Comparison of ENCODE assay signal across 8 mouse cellular contexts in the genomic region with DNA sequence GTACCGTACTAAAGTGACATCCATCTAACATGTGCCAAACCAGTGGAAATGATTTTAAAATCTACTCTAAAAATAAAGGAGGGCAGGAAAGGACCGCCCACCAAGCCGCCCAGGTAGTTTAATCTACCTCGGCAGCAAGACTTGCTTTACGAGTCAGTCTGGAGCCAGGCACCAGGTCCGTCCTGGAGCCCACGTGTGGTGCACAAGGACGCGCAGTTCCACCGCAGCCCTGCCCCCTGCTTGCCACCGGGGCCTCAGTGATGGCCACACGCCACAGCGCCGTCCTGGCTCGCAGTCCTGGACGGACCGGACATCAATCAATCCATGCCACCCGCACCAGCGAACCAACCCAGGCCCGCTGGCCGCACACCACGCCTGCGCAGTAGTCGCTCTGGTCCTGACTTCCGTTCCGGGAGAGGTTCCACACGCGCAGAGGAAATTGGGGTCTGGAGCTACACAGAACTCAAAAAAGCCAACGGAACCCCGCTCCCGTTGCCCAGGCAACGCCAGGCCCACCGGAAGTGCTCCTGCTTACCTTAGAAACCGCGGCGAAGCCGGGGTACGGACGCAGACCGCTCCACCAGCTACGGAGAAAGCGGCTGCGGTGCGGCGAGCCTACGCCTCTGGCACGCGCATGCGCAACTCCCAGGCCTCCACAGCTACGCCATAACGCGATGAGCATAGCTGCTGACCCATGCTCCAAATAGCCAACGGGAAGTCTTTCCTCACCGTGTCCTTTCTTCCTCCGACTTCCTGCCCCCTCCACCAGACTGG. TPM values are rescaled to one million over a fixed set of nuclear protein-coding genes. Genes with fewer than 3 reads are reported as not detected.
DNase-seq lines count a peak whose midpoint lies in the region; ATAC-seq lines count a peak whose summit lies in the region.

A gene (minus strand): TSS at position 625 of the 774 bp plus-strand sequence.

- under 1% methylated on average over 55 of the region's 55 CpGs for WGBS in intestine, embryonic 16.5 days
- 2% methylated on average over 55 of the region's 55 CpGs for WGBS in midbrain, embryonic 10.5 days

- H3K4me3 ChIP-seq in intestine, embryonic 16.5 days (ENCODE audit: low read length) = peak within 1 kb of the TSS; percentile 71
- peak within 1 kb of the TSS; percentile 57 for H3K4me3 ChIP-seq in midbrain, embryonic 10.5 days

- peak; percentile 96 for DNase-seq in adrenal gland, postnatal 10 days
- peak; percentile 93 for DNase-seq in embryo, embryonic 9.5 days (ENCODE audit: extremely low spot score)
- DNase-seq in gastrocnemius, postnatal 4 days (ENCODE audit: low spot score in 2 of 2) = peak; percentile 79 to 92
- peak; percentile 95 to 96 for DNase-seq in left cerebral cortex, postnatal 36 days (ENCODE audit: low spot score in 2 of 2)
- DNase-seq in midbrain, embryonic 10.5 days (ENCODE audit: low spot score) = peak; percentile 93
- peak; percentile 93 to 94 for DNase-seq in right cerebral cortex, postnatal 36 days (ENCODE audit: low spot score in 2 of 2)
- DNase-seq in urinary bladder, postnatal 4 days (ENCODE audit: low spot score in 2 of 2) = peak; percentile 86 to 90

- H3K4me2 ChIP-seq in intestine, embryonic 16.5 days (ENCODE audit: low read depth, low read length) = peak within 1 kb of the TSS; percentile 89

- H3K27ac ChIP-seq in intestine, embryonic 16.5 days (ENCODE audit: low read length) = peak within 1 kb of the TSS; percentile 95
- H3K27ac ChIP-seq in midbrain, embryonic 10.5 days (replicated peaks) = peak within 1 kb of the TSS; percentile 88

- peak; percentile 92 for ATAC-seq in intestine, embryonic 16.5 days

- H3K4me1 ChIP-seq in intestine, embryonic 16.5 days (ENCODE audit: control insufficient read depth, insufficient read depth, low read length) = peaks cover 8% of the 10 kb centered on the region; the same call in 1 of the 2 replicates
- peaks cover 36% of the 10 kb centered on the region for H3K4me1 ChIP-seq in midbrain, embryonic 10.5 days

- H3K27me3 ChIP-seq in intestine, embryonic 16.5 days (replicated peaks; ENCODE audit: control insufficient read depth, insufficient read depth, low read length) = no peaks in the 10 kb centered on the region
- peaks cover 6% of the 10 kb centered on the region for H3K27me3 ChIP-seq in midbrain, embryonic 10.5 days (ENCODE audit: low read depth, poor library complexity, severe bottlenecking)

- H3K9me3 ChIP-seq in intestine, embryonic 16.5 days (ENCODE audit: control insufficient read depth, low read length) = no peaks in the 10 kb centered on the region
- H3K9me3 ChIP-seq in midbrain, embryonic 10.5 days (replicated peaks) = no peaks in the 10 kb centered on the region

- peak within 1 kb of the TSS; percentile 86 for H3K9ac ChIP-seq in intestine, embryonic 16.5 days (ENCODE audit: low read depth, low read length)

- intact Hi-C loops in left cerebral cortex, postnatal 36 days (cut with DNase I) = loop anchor here (10.0 kb wide), 1 partner anchor 181 kb away; no protein-coding TSS in a partner anchor

- no peaks in the 10 kb centered on the region for H3K36me3 ChIP-seq in intestine, embryonic 16.5 days (ENCODE audit: control insufficient read depth, insufficient read depth, low read length)
- H3K36me3 ChIP-seq in midbrain, embryonic 10.5 days = peaks cover 3% of the 10 kb centered on the region

RNA-seq across cellular contexts. Expression of the gene that starts here (rescaled TPM):
- total RNA-seq in adrenal gland, postnatal 10 days (2021) = 1 to 10 TPM; 8.6 to 8.8 TPM
- total RNA-seq in gastrocnemius, postnatal 4 days (2021) = 1 to 10 TPM; 2.4 to 3.7 TPM
- 8.3 and 9.7 TPM in 2 replicates for polyA plus RNA-seq in intestine, embryonic 16.5 days (2015; fragmentation: Nextera tagmentation; extraction: Ambion mirVana)
- total RNA-seq in left cerebral cortex, postnatal 36 days (2021) = 10 to 100 TPM in 1 of 2 experiments, 1 to 10 TPM in 1; 8.9 to 11.9 TPM
- 13.0 and 14.5 TPM in 2 replicates for polyA plus RNA-seq in midbrain, embryonic 10.5 days (2016; fragmentation: Nextera tagmentation; extraction: Ambion mirVana)

Comparison
In these comparisons a context has a peak if more than half of its experiments do, and no peak if none do; other contexts are left out.
1. Peak in every context shown above with its lines: DNase-seq, ATAC-seq, H3K4me3 ChIP-seq and H3K27ac ChIP-seq.